Mouse (Mus musculus): ENCODE measurements around the gene Cars. TPM values are rescaled to one million over a fixed set of nuclear protein-coding genes. Genes with fewer than 3 reads are reported as not detected.

The Cars gene
- total and polyA plus RNA-seq, 2 experiments from 2014 or later = 44.5 to 76.2 TPM

DNA sequence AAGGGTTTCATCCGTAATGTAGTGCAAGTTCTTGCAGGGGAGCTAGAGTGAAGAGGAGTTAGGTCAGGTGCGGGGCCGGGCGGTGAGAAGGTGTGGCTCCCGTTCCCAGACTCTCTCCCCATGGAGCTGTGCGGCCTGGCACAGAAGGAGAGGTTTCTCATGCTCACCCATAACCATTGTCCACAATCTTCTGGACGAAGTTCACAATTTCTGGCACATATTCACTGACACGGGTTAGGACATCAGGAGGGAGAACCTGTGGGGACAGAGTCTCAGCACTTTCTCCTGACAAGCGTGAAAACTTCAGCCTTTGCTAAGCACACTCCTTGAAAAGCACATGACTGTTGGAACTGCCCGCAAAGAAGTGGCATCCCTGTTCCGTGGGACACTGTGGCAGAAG, 24.1 kb downstream of the Cars start:
- no peak overlapping the region for H3K4me3 ChIP-seq (ENCODE audit: low read depth, low read length)
- H3K36me3 ChIP-seq (ENCODE audit: insufficient read depth, low read length) = peaks cover 89% of the 10 kb centered on the region

DNA sequence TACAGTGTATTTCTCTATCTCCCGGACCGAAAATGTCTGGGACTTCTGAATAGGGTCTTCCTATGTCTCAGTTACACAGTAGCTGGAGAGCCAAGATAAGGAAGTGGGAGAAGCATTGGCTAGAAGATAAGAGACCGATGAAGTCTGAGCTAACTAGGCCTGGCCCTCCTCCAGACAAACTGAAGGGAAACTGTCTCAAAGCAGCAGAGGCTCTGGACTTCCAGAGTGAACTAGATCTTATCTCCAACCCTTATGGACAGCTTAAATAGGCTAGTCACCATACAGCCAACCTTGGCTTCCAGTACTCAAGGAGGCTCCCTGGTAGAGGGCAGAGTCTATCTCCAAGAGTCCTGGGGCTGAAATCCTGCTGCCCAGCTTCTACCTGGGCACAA, 34.2 kb downstream of the Cars start:
- Histone ChIP-seq H3K4me1 (ENCODE audit: insufficient read depth, low read length) (no peaks in the 10 kb centered on the region), H3K4me2 (ENCODE audit: low read depth, low read length, poor library complexity, severe bottlenecking) (no peak overlapping the region), H3K27ac (ENCODE audit: low read depth, low read length) (no peak overlapping the region), H3K36me3 (ENCODE audit: insufficient read depth, low read length) (peaks cover 84% of the 10 kb centered on the region), H3K9me3 (ENCODE audit: low read length) (no peaks in the 10 kb centered on the region), H3K27me3 (ENCODE audit: insufficient read depth, low read length) (no peaks in the 10 kb centered on the region), H3K4me3 (ENCODE audit: low read depth, low read length) (no peak overlapping the region), H3K9ac (replicated peaks; ENCODE audit: low read length, poor library complexity, severe bottlenecking) (no peak overlapping the region)
- ATAC-seq (ENCODE audit: low FRiP score) (no peak), DNase-seq (ENCODE audit: low spot score) (no peak)
- TF ChIP-seq CTCF (IDR thresholded peaks at IDR 0.05) = no peak
- WGBS = 99% methylated on average over 3 of the region's 3 CpGs

More for the DNA sequence above, 24.1 kb downstream of the Cars start:
- Histone ChIP-seq H3K4me2 (ENCODE audit: low read depth, low read length, poor library complexity, severe bottlenecking) (no peak overlapping the region), H3K27me3 (ENCODE audit: insufficient read depth, low read length) (no peaks in the 10 kb centered on the region), H3K9me3 (ENCODE audit: low read length) (no peaks in the 10 kb centered on the region), H3K27ac (ENCODE audit: low read depth, low read length) (no peak overlapping the region), H3K4me1 (ENCODE audit: insufficient read depth, low read length) (no peaks in the 10 kb centered on the region), H3K9ac (replicated peaks; ENCODE audit: low read length, poor library complexity, severe bottlenecking) (no peak overlapping the region)
- 96% methylated on average over 11 of the region's 11 CpGs for WGBS
- DNase-seq (ENCODE audit: low spot score) = no peak
- TF ChIP-seq CTCF (IDR thresholded peaks at IDR 0.05) = no peak
- no peak for ATAC-seq (ENCODE audit: low FRiP score)

DNA sequence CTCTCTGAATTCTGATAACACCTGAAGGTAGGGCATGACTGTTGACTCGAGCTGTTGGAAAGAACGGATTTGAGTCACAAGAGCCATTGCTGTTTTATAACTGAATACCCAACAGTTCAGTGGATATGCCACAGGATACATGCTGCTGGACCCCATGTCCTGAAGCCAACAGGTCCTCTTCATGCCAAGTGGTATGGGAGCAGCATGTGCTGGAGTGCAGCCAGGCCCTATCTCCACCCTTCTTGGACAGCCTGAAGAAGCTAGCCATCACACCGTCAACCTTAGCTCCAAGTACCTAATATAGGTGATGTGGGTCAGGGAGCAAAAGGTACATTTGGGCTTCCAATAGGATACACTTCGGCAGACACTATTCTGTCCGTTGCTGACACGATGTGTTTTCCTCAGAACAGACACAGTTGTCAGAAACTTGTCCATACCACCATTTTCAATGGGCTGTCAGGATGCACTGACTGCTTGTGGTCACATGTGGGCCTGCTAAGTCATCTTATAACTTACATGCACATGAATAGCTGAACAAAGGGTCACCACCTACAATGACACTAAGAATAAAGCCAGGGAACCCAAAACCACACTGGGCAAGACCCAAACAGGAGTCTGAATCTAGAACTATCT, 34.8 kb downstream of the Cars start:
- Histone ChIP-seq H3K27me3 (ENCODE audit: insufficient read depth, low read length) (no peaks in the 10 kb centered on the region), H3K9ac (replicated peaks; ENCODE audit: low read length, poor library complexity, severe bottlenecking) (no peak overlapping the region), H3K27ac (ENCODE audit: low read depth, low read length) (no peak overlapping the region), H3K9me3 (ENCODE audit: low read length) (no peaks in the 10 kb centered on the region), H3K4me1 (ENCODE audit: insufficient read depth, low read length) (no peaks in the 10 kb centered on the region), H3K4me3 (ENCODE audit: low read depth, low read length) (no peak overlapping the region), H3K36me3 (ENCODE audit: insufficient read depth, low read length) (peaks cover 84% of the 10 kb centered on the region), H3K4me2 (ENCODE audit: low read depth, low read length, poor library complexity, severe bottlenecking) (no peak overlapping the region)
- TF ChIP-seq CTCF (IDR thresholded peaks at IDR 0.05) = no peak
- ATAC-seq (ENCODE audit: low FRiP score) (no peak), DNase-seq (ENCODE audit: low spot score) (no peak)
- 96% methylated on average over 6 of the region's 6 CpGs for WGBS

DNA sequence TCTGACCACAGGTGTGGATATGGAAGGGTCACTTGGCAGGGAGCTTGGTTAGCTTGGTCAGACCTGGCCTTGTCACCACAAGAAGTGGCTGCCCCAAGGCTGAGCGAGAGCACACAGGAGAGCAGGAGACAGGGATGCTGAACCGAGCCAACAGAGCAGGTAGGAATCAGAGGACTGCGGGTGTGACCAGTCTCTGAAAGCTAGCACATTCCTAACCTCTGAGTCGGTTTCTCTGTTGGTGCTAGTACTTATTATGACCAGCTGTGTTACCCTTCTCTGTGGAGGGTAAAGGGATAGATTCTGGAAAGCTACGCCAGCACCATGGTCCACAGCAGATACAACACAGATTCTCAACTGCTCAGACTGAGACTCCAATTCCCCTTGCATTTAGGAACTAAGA, 36.1 kb downstream of the Cars start:
- H3K4me2 ChIP-seq (ENCODE audit: low read depth, low read length, poor library complexity, severe bottlenecking) = no peak overlapping the region
- DNase-seq (ENCODE audit: low spot score) = no peak
- H3K27ac ChIP-seq (ENCODE audit: low read depth, low read length) = no peak overlapping the region
- ATAC-seq (ENCODE audit: low FRiP score) = no peak
- no peak for TF ChIP-seq CTCF (IDR thresholded peaks at IDR 0.05)
- no peaks in the 10 kb centered on the region for H3K4me1 ChIP-seq (ENCODE audit: insufficient read depth, low read length)
- no peak overlapping the region for H3K4me3 ChIP-seq (ENCODE audit: low read depth, low read length)
- 97% methylated on average over 5 of the region's 5 CpGs for WGBS
- H3K27me3 ChIP-seq (ENCODE audit: insufficient read depth, low read length) = no peaks in the 10 kb centered on the region
- no peaks in the 10 kb centered on the region for H3K9me3 ChIP-seq (ENCODE audit: low read length)
- H3K9ac ChIP-seq (replicated peaks; ENCODE audit: low read length, poor library complexity, severe bottlenecking) = no peak overlapping the region
- H3K36me3 ChIP-seq (ENCODE audit: insufficient read depth, low read length) = peaks cover 82% of the 10 kb centered on the region

DNA sequence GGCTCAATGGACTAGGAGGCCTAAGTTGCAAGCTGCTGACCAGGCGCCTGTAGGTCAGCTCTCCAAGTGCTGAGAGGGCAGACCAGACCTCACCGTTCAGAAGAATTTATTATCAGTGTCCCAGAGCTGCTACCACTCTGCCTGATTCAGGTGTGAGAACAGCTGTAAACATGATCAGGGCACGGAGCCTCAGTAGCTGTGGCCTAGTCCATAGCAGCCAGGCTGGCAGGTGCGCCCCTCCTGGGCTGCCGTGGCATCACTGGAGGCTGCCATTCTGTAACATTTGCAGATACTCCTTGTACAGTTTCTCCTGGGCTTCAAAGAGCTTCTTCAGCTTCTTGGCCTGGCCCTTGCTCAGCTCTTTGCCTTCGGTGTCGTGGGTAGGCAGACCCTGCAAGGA, 42.3 kb downstream of the Cars start:
- Histone ChIP-seq H3K4me3 (ENCODE audit: low read depth, low read length) (no peak overlapping the region), H3K27ac (ENCODE audit: low read depth, low read length) (no peak overlapping the region), H3K27me3 (ENCODE audit: insufficient read depth, low read length) (no peaks in the 10 kb centered on the region), H3K36me3 (ENCODE audit: insufficient read depth, low read length) (peaks cover 68% of the 10 kb centered on the region), H3K4me1 (ENCODE audit: insufficient read depth, low read length) (no peaks in the 10 kb centered on the region), H3K4me2 (ENCODE audit: low read depth, low read length, poor library complexity, severe bottlenecking) (no peak overlapping the region), H3K9me3 (ENCODE audit: low read length) (no peaks in the 10 kb centered on the region), H3K9ac (replicated peaks; ENCODE audit: low read length, poor library complexity, severe bottlenecking) (no peak overlapping the region)
- no peak for TF ChIP-seq CTCF (IDR thresholded peaks at IDR 0.05)
- ATAC-seq (ENCODE audit: low FRiP score) (peak; percentile 38; the same call in 1 of the 2 replicates), DNase-seq (ENCODE audit: low spot score) (no peak)
- 84% methylated on average over 7 of the region's 7 CpGs for WGBS

DNA sequence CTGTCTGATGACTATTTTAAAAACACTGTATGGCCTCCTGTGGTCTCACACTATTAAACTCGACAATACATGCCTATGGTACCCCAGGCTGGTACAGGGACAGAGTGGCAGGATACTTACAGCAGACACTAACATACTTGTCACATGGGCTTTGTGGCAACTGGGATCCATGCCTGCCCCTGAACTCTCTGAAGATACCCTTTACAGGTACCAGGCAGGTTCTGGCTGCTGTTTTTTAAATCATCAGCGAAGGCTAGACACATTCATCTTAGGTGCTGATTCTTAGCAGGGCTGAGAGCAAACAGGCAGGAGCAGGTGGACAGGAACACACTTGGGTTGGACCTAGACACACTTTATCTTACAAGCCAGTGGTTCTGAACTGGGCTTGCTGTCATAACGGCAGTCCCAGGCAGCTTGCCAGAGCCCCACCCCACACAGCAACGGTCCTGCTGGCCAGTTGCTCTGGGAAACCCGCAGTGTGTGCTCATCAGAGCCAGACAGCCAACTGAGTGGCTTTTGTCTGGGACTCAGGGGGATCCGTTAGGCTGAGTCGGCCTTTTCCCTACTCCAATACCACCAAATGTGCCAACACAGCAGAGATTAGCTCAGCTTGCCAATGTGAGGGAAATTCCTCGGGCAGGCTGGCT, 42.8 kb downstream of the Cars start:
- peak; percentile 68 for ATAC-seq (ENCODE audit: low FRiP score)
- Histone ChIP-seq H3K9me3 (ENCODE audit: low read length) (no peaks in the 10 kb centered on the region), H3K36me3 (ENCODE audit: insufficient read depth, low read length) (peaks cover 66% of the 10 kb centered on the region), H3K27me3 (ENCODE audit: insufficient read depth, low read length) (no peaks in the 10 kb centered on the region), H3K27ac (ENCODE audit: low read depth, low read length) (no peak overlapping the region), H3K4me3 (ENCODE audit: low read depth, low read length) (no peak overlapping the region), H3K4me1 (ENCODE audit: insufficient read depth, low read length) (no peaks in the 10 kb centered on the region), H3K4me2 (ENCODE audit: low read depth, low read length, poor library complexity, severe bottlenecking) (no peak overlapping the region), H3K9ac (replicated peaks; ENCODE audit: low read length, poor library complexity, severe bottlenecking) (no peak overlapping the region)
- WGBS = 68% methylated on average over 8 of the region's 8 CpGs
- peak; percentile 85 for DNase-seq (ENCODE audit: low spot score)
- TF ChIP-seq CTCF (IDR thresholded peaks at IDR 0.05) = no peak

Measured in midbrain, postnatal 0 days (tissue).